Mouse (Mus musculus) central nervous system, embryonic 14 days (tissue): ENCODE data around the gene Zc3h7b. TPM values are rescaled to one million over a fixed set of nuclear protein-coding genes. Genes with fewer than 3 reads are reported as not detected.

Experiments
- polyA plus RNA-seq: library from polyadenylated mRNA; depleted of rRNA; stranded (reverse); fragments of >200 nt; gene quantifications from 2 replicates; pipeline ENCODE4 v1.2.3, GENCODE M21; 2012; rRNA removed

The Zc3h7b gene
- polyA plus RNA-seq, result 82.5 and 86.3 TPM in 2 replicates

GRCm38 (mm10) chr15:81744992-81745600 lies at the start of gene Zc3h7b, which contains the start of gene Rangap1:
TSS of gene Zc3h7b (plus strand) at chr15:81745057.
TSS of gene Rangap1 (minus strand) at chr15:81745530.

GRCm38 (mm10) chr15:81697175-81697574 lies 47.7 kb upstream of the Zc3h7b start, which contains the start of gene Chadl:
TSS of gene Chadl (minus strand) at chr15:81697287.

GRCm38 (mm10) chr15:81802001-81802890 lies 57.4 kb downstream of the Zc3h7b start, which contains the start of gene Tef:
TSS of gene Tef (plus strand) at chr15:81802421.

Other genes with a start within 250 kb of the Zc3h7b start
- 49.7 and 53.4 TPM in 2 replicates for gene Ep300, start 159.7 kb upstream of the Zc3h7b start, polyA plus RNA-seq
- 23.5 and 25.4 TPM in 2 replicates for gene L3mbtl2, start 81.2 kb upstream of the Zc3h7b start, polyA plus RNA-seq
- gene Chadl, start 47.8 kb upstream of the Zc3h7b start, polyA plus RNA-seq, result 10.6 and 21.3 TPM in 2 replicates
- gene Rangap1, start 473 bp downstream of the Zc3h7b start, polyA plus RNA-seq, result 99.4 and 102 TPM in 2 replicates
- 41.3 and 42.5 TPM in 2 replicates for gene Tef, start 57.4 kb downstream of the Zc3h7b start, polyA plus RNA-seq
- gene Tob2, start 113.7 kb downstream of the Zc3h7b start, polyA plus RNA-seq, result 17.4 and 19.0 TPM in 2 replicates
- gene Phf5a, start 126.9 kb downstream of the Zc3h7b start, polyA plus RNA-seq, result 99.7 and 103 TPM in 2 replicates
- gene Aco2, start 127.3 kb downstream of the Zc3h7b start, polyA plus RNA-seq, result 218 and 231 TPM in 2 replicates
- gene Polr3h, start 181.2 kb downstream of the Zc3h7b start, polyA plus RNA-seq, result 29.5 and 34.5 TPM in 2 replicates
- 75.6 and 84.5 TPM in 2 replicates for gene Csdc2, start 191.7 kb downstream of the Zc3h7b start, polyA plus RNA-seq
- 73.8 and 74.0 TPM in 2 replicates for gene Pmm1, start 215.9 kb downstream of the Zc3h7b start, polyA plus RNA-seq
- not detected in 2 replicates for gene 1700029P11Rik, start 235.5 kb downstream of the Zc3h7b start, polyA plus RNA-seq
- 36.0 and 37.2 TPM in 2 replicates for gene Xrcc6, start 242.8 kb downstream of the Zc3h7b start, polyA plus RNA-seq